Mouse (Mus musculus): ENCODE measurements at regions not wholly inside any gene's neighbourhood (a gene's known extent, or its start where the extent isn't known, plus 50 kb on each side); places are given as distances from the start of the nearest gene placed in this dataset.

DNA sequence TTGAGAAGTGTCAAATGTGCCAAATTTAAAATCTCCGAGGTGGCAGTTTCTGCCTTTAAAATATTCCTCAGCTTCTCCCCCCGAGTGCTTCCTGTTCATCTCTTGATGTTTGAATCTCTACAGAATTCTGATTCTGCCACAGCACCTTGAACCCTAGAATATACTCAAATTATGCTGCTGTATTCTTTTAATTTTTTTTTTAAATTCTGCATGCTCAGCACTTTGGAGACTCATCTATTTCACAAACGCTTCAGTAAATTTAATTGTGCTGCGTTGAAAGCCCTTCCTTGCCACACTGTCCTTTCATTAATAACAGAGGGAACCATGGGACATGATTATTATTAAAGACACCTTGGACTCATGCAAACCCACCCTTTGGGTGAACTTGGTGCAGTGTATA, 408.8 kb upstream of the Ubash3b start:
- 92% methylated on average over 4 of the region's 4 CpGs for WGBS
- no peak overlapping the region for H3K4me3 ChIP-seq
- no peaks in the 10 kb centered on the region for H3K36me3 ChIP-seq

DNA sequence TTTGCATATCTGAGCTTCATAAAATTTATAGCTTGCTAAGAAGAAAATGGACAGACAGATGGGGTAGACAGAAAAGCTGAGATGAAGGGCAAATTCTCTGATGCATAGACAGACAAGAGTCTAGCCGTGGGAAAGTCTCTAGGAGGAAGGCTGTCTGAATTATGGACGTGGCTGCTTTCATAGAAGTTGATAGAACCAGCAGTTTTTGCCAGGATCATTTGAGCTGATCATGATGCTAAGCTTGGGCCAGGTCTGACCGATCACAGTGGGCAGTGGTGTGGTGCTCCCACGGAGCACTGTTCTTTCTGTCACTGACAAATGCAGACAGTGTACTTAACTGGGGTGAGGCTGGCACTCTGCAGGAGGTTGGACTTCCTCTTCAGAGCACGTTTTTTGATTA, 405.0 kb upstream of the Ubash3b start:
- ATAC-seq (ENCODE audit: low FRiP score, low read depth), result no peak
- H3K36me3 ChIP-seq, result peaks cover 9% of the 10 kb centered on the region; the same call in 1 of the 2 replicates
- H3K9me3 ChIP-seq, result no peaks in the 10 kb centered on the region
- 83% methylated on average over 5 of the region's 5 CpGs for WGBS
- no peaks in the 10 kb centered on the region for H3K27me3 ChIP-seq
- H3K4me3 ChIP-seq, result no peak overlapping the region
- H3K9ac ChIP-seq (replicated peaks), result no peak overlapping the region
- H3K4me1 ChIP-seq, result no peaks in the 10 kb centered on the region
- no peak overlapping the region for H3K4me2 ChIP-seq (replicated peaks)
- no peak overlapping the region for H3K27ac ChIP-seq (replicated peaks)

More for the DNA sequence above, 408.8 kb upstream of the Ubash3b start:
- Histone ChIP-seq H3K27me3 (no peaks in the 10 kb centered on the region), H3K4me1 (no peaks in the 10 kb centered on the region), H3K4me2 (replicated peaks) (no peak overlapping the region), H3K9me3 (no peaks in the 10 kb centered on the region), H3K27ac (replicated peaks) (no peak overlapping the region), H3K9ac (replicated peaks) (no peak overlapping the region)
- no peak for ATAC-seq (ENCODE audit: low FRiP score, low read depth)

DNA sequence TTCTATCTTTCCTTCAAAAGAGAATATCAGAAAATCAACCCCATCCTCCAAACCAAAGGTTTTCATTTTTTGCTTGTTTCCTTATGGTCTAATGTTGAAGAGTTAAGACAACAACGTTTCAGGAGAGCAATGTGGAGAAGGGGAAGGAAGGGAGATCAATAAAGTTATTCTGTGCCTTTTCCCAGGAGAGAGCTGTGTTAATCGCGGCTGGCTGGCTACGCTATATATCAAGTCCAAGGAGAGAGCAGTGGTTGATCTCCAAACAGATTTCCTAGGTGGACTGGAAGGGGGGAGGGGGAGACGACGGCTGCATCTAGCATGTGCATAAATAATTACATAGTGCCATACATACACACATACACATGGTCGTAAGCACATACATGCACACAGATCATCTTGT, 404.3 kb upstream of the Ubash3b start:
- Histone ChIP-seq H3K27ac (replicated peaks) (no peak overlapping the region), H3K27me3 (no peaks in the 10 kb centered on the region), H3K36me3 (peaks cover 10% of the 10 kb centered on the region; the same call in 1 of the 2 replicates), H3K9me3 (no peaks in the 10 kb centered on the region), H3K9ac (replicated peaks) (no peak overlapping the region), H3K4me1 (no peaks in the 10 kb centered on the region), H3K4me3 (no peak overlapping the region), H3K4me2 (replicated peaks) (no peak overlapping the region)
- ATAC-seq (ENCODE audit: low FRiP score, low read depth), result no peak
- WGBS, result 74% methylated on average over 7 of the region's 7 CpGs

DNA sequence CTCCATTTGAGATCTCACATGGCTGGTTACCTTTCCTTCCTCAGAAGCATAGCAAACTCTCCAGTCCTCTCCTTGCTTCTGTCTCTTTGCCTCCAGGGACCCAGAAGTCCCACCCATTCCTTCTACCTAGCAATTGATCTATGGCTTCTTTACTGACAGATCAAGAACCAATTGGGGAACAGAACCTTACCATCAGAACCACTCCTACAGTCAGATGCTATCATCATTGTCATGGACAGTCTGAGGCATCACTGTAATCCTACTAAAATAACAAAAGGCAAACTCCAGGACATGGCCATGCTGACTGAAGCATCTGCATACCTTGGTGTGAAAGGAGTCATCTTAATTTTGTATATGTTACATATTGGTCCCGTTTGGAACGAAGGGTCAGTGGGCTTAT, 401.9 kb upstream of the Ubash3b start:
- Histone ChIP-seq H3K27me3 (no peaks in the 10 kb centered on the region), H3K36me3 (peaks cover 10% of the 10 kb centered on the region; the same call in 1 of the 2 replicates), H3K27ac (replicated peaks) (no peak overlapping the region), H3K4me1 (no peaks in the 10 kb centered on the region), H3K4me3 (no peak overlapping the region), H3K9ac (replicated peaks) (no peak overlapping the region), H3K4me2 (replicated peaks) (no peak overlapping the region), H3K9me3 (no peaks in the 10 kb centered on the region)
- 89% methylated on average over 2 of the region's 2 CpGs for WGBS
- no peak for ATAC-seq (ENCODE audit: low FRiP score, low read depth)

DNA sequence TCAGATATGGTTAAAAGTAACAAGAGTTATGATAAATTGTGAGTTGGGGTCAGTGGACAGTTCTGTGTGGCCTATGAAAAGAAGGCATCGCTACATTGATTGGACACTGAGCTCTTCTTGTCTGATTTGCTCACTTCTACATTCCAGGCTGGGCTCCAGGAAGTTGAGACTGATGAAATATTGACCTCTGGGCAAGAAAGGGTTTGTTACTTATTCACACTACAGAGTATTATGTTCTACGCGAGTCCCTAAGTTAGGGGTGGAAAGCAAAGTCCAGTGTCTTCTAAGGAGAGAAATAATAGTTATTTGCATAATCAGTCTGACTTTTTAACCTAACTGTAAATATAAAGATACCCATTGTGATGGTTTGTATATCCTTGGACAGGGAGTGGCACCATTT, 397.0 kb upstream of the Ubash3b start:
- ATAC-seq (ENCODE audit: low FRiP score, low read depth), result no peak
- Histone ChIP-seq H3K4me2 (replicated peaks) (no peak overlapping the region), H3K27me3 (no peaks in the 10 kb centered on the region), H3K9me3 (no peaks in the 10 kb centered on the region), H3K27ac (replicated peaks) (no peak overlapping the region), H3K36me3 (peaks cover 7% of the 10 kb centered on the region; the same call in 1 of the 2 replicates), H3K4me3 (no peak overlapping the region), H3K9ac (replicated peaks) (no peak overlapping the region), H3K4me1 (no peaks in the 10 kb centered on the region)
- WGBS, result 95% methylated on average over 3 of the region's 3 CpGs

DNA sequence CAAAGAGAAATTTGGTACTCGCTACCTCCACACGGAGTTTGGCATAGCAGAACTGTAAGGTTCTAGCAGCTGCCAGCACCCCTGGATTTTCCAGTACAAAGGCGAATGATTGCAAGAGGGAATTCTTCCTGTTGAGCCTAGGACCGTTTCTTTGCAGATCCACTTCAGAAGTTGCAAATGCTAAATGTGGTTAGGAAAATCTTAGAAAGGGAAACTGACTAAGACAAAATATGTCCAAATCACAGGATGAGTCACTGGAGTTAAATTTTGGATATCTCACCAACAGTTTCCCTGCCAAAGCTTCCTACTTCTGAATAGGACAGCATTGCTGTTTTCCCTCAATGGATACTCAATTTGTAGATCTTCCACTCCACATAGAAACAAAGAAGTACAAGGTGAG, 395.4 kb upstream of the Ubash3b start:
- Histone ChIP-seq H3K4me1 (no peaks in the 10 kb centered on the region), H3K27ac (replicated peaks) (no peak overlapping the region), H3K9me3 (no peaks in the 10 kb centered on the region), H3K27me3 (no peaks in the 10 kb centered on the region), H3K4me3 (no peak overlapping the region), H3K4me2 (replicated peaks) (no peak overlapping the region), H3K9ac (replicated peaks) (no peak overlapping the region), H3K36me3 (peaks cover 4% of the 10 kb centered on the region; the same call in 1 of the 2 replicates)
- no peak for ATAC-seq (ENCODE audit: low FRiP score, low read depth)
- WGBS, result 88% methylated on average over 4 of the region's 4 CpGs

DNA sequence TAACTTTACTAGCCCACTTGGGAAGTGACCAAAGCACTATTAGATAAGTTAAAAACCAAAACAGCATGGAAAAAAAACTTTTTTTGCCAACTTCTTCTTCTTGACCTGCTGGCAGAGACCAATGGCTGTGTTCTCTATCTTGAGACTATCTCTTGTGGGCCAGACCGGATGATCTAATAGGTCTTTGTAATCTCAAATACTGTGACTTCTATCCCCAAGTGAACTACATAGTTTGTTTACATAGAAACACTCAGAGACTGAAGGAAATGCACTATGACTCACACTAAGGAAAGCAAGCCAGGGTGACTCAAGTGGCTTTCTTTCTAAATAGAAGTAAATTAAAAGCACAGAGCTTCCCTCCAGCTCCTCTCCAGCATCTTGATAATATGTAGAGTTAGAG, 384.3 kb upstream of the Ubash3b start:
- Histone ChIP-seq H3K9me3 (no peaks in the 10 kb centered on the region), H3K4me2 (replicated peaks) (no peak overlapping the region), H3K9ac (replicated peaks) (no peak overlapping the region), H3K27ac (replicated peaks) (no peak overlapping the region), H3K4me1 (no peaks in the 10 kb centered on the region), H3K36me3 (no peaks in the 10 kb centered on the region), H3K4me3 (no peak overlapping the region), H3K27me3 (no peaks in the 10 kb centered on the region)
- no peak for ATAC-seq (ENCODE audit: low FRiP score, low read depth)
- 74% methylated on average over 1 of the region's 1 CpGs for WGBS

DNA sequence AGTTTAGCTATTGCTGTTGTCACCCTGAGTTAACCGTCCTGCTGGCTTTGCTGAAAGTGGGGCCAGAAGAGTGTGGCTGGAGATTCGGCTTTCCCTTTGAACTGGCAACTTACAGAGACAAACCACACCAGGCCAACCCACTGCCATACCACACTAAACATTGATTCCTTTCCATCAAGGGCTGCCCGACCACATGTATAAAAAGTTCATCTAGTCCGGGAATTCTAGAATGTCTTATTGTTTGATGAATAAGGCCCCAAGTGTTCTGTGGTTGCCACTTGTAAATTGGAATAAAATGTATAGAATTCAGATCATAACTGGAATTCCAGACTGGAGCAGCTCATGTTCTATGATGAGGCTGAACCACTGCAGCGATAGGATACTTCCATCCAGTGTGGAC, 381.0 kb upstream of the Ubash3b start:
- no peak overlapping the region for H3K27ac ChIP-seq (replicated peaks)
- no peaks in the 10 kb centered on the region for H3K9me3 ChIP-seq
- H3K4me2 ChIP-seq (replicated peaks), result no peak overlapping the region
- H3K4me1 ChIP-seq, result no peaks in the 10 kb centered on the region
- no peak overlapping the region for H3K9ac ChIP-seq (replicated peaks)
- ATAC-seq (ENCODE audit: low FRiP score, low read depth), result no peak
- no peaks in the 10 kb centered on the region for H3K27me3 ChIP-seq
- WGBS, result 85% methylated on average over 5 of the region's 5 CpGs
- no peak overlapping the region for H3K4me3 ChIP-seq
- no peaks in the 10 kb centered on the region for H3K36me3 ChIP-seq

DNA sequence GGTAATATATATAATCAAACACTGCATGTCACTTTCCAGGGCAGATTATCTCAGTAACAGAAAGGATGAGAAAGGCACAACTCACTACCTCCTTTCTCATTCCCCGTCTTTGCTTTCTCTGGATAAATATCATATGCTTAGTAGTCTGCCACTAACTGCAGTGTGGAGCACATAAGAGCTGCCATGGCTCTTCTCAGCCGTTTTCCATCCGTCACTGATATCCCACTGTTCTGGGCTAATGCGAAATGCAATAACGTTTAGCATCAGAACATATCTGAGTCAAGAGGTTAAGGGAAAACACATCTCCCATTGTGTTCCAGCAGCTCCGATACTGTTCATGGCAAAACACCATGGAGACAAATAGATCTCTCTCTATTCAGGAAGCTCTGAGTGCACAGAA, 379.8 kb upstream of the Ubash3b start:
- peaks cover 3% of the 10 kb centered on the region; the same call in 1 of the 2 replicates for H3K36me3 ChIP-seq
- no peak for ATAC-seq (ENCODE audit: low FRiP score, low read depth)
- H3K4me1 ChIP-seq, result no peaks in the 10 kb centered on the region
- no peak overlapping the region for H3K9ac ChIP-seq (replicated peaks)
- H3K4me3 ChIP-seq, result no peak overlapping the region
- H3K9me3 ChIP-seq, result no peaks in the 10 kb centered on the region
- H3K27me3 ChIP-seq, result no peaks in the 10 kb centered on the region
- WGBS, result 79% methylated on average over 6 of the region's 6 CpGs
- no peak overlapping the region; the same call in 1 of the 2 replicates for H3K27ac ChIP-seq (replicated peaks)
- no peak overlapping the region for H3K4me2 ChIP-seq (replicated peaks)

DNA sequence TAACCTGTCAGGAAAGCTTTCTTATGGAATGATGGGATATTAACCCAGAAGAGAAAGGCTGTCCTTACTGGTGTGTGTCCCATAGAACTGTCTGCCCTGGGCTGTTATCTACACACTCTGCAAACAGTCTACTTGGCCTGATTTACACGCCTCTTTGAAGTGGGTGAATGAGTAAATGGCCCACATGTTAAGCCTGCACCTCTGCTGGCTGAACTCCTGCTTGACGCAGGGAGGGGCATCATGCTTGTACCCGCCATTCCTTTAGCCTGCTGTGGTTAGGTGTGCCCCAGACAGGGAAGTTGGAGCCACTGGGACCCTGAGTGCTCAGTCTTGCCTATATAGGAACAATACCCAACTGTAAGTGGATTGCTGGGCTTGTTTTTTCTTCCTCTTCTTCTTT, 371.3 kb upstream of the Ubash3b start:
- Histone ChIP-seq H3K27me3 (no peaks in the 10 kb centered on the region), H3K36me3 (peaks cover 3% of the 10 kb centered on the region; the same call in 1 of the 2 replicates), H3K4me1 (peaks cover 2% of the 10 kb centered on the region; the same call in 1 of the 2 replicates), H3K9me3 (no peaks in the 10 kb centered on the region), H3K4me3 (no peak overlapping the region), H3K4me2 (replicated peaks) (no peak overlapping the region), H3K9ac (replicated peaks) (no peak overlapping the region), H3K27ac (replicated peaks) (no peak overlapping the region)
- no peak for ATAC-seq (ENCODE audit: low FRiP score, low read depth)
- 84% methylated on average over 3 of the region's 3 CpGs for WGBS

DNA sequence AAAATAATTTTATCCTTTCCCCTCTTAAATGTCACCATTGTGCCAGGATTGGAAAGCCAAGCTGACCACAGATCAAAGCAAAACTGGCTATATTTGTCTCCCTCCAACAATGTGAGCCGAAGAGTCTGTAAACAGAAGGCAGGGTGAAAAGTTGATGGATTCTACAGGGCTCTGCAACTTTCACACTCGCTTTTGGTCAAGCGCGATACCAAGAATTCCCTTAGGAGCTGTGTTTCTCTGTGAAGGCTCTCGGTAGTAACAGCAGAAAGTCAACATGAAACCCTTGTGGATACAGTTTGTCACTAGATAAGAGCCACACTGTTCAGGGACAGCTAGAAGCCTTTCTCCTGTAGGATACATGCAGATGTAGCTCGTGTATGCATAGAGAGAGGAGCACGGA, 370.8 kb upstream of the Ubash3b start:
- H3K36me3 ChIP-seq, result peaks cover 3% of the 10 kb centered on the region; the same call in 1 of the 2 replicates
- no peak overlapping the region for H3K4me3 ChIP-seq
- peaks cover 2% of the 10 kb centered on the region; the same call in 1 of the 2 replicates for H3K4me1 ChIP-seq
- H3K27me3 ChIP-seq, result no peaks in the 10 kb centered on the region
- ATAC-seq (ENCODE audit: low FRiP score, low read depth), result no peak
- H3K4me2 ChIP-seq (replicated peaks), result no peak overlapping the region
- H3K9me3 ChIP-seq, result no peaks in the 10 kb centered on the region
- H3K27ac ChIP-seq (replicated peaks), result no peak overlapping the region
- WGBS, result 81% methylated on average over 7 of the region's 7 CpGs
- H3K9ac ChIP-seq (replicated peaks), result no peak overlapping the region

DNA sequence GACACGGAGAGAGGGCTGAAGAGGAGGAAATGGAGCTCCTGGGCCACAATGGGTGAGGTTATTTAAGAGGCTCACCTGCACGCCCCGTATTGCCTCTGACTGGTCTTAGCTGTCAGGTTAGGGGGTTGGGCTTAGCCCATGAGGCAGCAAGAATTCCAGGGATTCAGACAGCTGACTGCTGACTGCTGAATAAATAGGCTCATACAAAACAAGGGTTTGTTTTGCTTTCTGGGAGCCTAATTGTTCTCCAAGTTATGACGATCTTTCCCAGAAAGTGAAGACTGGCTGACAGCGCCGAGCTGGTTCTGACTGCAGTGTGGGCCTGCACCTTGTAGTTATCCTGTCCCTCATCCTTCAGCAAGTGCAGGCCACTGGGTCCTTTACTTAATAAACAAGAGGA, 370.1 kb upstream of the Ubash3b start:
- WGBS, result 78% methylated on average over 6 of the region's 6 CpGs
- Histone ChIP-seq H3K27ac (replicated peaks) (no peak overlapping the region), H3K4me2 (replicated peaks) (no peak overlapping the region), H3K9me3 (no peaks in the 10 kb centered on the region), H3K27me3 (no peaks in the 10 kb centered on the region), H3K4me1 (peaks cover 5% of the 10 kb centered on the region; the same call in 1 of the 2 replicates), H3K4me3 (no peak overlapping the region), H3K9ac (replicated peaks) (no peak overlapping the region), H3K36me3 (peaks cover 2% of the 10 kb centered on the region; the same call in 1 of the 2 replicates)
- ATAC-seq (ENCODE audit: low FRiP score, low read depth), result no peak

DNA sequence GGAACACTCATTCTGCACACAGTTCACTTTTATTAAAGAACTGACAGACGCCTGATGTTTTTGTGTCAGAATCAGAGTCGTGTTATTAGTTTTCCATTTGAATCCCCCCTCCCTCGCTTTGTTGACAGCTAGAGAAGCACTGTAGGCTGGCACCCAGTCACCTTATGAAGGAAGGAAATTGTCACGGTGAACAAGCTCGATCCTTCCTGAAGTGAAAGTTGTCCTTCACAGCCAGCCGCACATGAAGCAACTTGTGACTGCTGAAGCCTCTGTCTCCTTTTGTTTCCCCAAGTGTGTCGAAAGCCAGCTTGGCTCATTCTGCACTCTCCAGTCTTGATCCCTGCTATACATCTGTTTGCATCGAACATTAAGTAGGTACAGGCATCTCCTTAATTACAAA, 364.6 kb upstream of the Ubash3b start:
- H3K9me3 ChIP-seq, result no peaks in the 10 kb centered on the region
- peaks cover 8% of the 10 kb centered on the region for H3K36me3 ChIP-seq
- no peak overlapping the region for H3K4me3 ChIP-seq
- H3K27ac ChIP-seq (replicated peaks), result peak overlapping the region; percentile 63
- 47% methylated on average over 8 of the region's 8 CpGs for WGBS
- H3K4me2 ChIP-seq (replicated peaks), result 0 out of 2 replicates have a peak overlapping the region, but pooled peaks have one; percentile 15
- H3K9ac ChIP-seq (replicated peaks), result no peak overlapping the region
- H3K27me3 ChIP-seq, result no peaks in the 10 kb centered on the region
- peaks cover 26% of the 10 kb centered on the region for H3K4me1 ChIP-seq
- ATAC-seq (ENCODE audit: low FRiP score, low read depth), result no peak
